Mouse (Mus musculus) lung, adult 2 months (tissue): ENCODE measurements around the gene Frmd8.

Source experiments
- CTCF ChIP-seq: fragments of 200-500 bp; IDR thresholded peaks from 2 replicates; pipeline ENCODE4 v1.5.1; 2011; ENCODE audit warnings: mild to moderate bottlenecking, low read length, control low read depth; ENCODE audit not compliant: insufficient read depth
- POLR2A ChIP-seq: fragments of 200-500 bp; IDR thresholded peaks from 2 replicates; pipeline ENCODE4 v1.6.1; 2011; ENCODE audit warnings: low read depth, mild to moderate bottlenecking, control low read depth, low read length, borderline replicate concordance; ENCODE audit errors: extremely low read depth

DNA sequence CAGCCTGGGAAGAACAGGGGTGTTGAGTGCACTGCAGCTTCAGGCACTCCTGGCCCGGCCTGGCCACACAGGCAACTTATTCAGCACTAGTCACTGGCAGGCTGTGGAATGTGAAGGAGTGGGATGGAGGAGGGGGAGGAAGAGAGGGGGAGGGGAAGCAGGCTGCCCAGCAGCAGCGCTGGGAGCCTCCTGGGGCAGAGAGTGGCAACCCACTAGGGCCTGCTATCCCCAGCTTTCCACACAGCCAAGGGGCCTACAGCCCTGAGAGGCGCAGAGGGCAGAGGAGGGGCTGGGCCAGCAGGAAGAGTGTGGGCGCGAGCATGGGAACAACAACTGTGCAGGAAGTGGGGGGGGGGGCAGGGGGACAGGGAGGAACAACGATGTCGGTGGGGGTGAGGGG is 3.8 kb downstream of the Frmd8 start:
- TF ChIP-seq CTCF: no peak
- TF ChIP-seq POLR2A: 0 out of 2 replicates have a peak, but pooled peaks have one; percentile 1
